Mouse (Mus musculus) left cerebral cortex, adult 18-20 months (tissue): Measurements from ENCODE around the gene Mta1. TPM values are rescaled to one million over a fixed set of nuclear protein-coding genes. Genes with fewer than 3 reads are reported as not detected.

ENCODE experiments used
- DNase-seq, 2 experiments: peaks; one replicate each; pipeline ENCODE4 v3.0.0; 2021 to 2022; ENCODE audit warnings: low spot score in 2 of 2, mixed read lengths in 1 of 2
- total RNA-seq, 2 experiments: library from RNA; stranded (reverse); gene quantifications; 2 replicates each; pipeline ENCODE4 v1.2.3; 2021

Gene Mta1
- total RNA-seq, 2 experiments from 2014 or later = 71.5 to 71.9 TPM

- no peak for DNase-seq
Observed at GRCm38 (mm10) chr12:113097040-113097439, 1.0 kb upstream of the Mta1 start.

GRCm38 (mm10) chr12:113098530-113099151 lies 563 bp downstream of the Mta1 start:
- DNase-seq = no peak

GRCm38 (mm10) chr12:113099470-113100237 lies 1.6 kb downstream of the Mta1 start:
- DNase-seq = no peak

- DNase-seq = no peak
Observed at GRCm38 (mm10) chr12:113100448-113101076, 2.5 kb downstream of the Mta1 start.

GRCm38 (mm10) chr12:113101251-113101960 lies 3.3 kb downstream of the Mta1 start:
- DNase-seq = no peak

- DNase-seq = peak; percentile 51 to 59
Observed at GRCm38 (mm10) chr12:113102461-113102860, 4.4 kb downstream of the Mta1 start.

- DNase-seq = no peak
Observed at GRCm38 (mm10) chr12:113103846-113104451, 5.9 kb downstream of the Mta1 start.

- DNase-seq = no peak
Observed at GRCm38 (mm10) chr12:113106386-113106785, 8.3 kb downstream of the Mta1 start.

GRCm38 (mm10) chr12:113107431-113108124 lies 9.5 kb downstream of the Mta1 start:
- no peak for DNase-seq

- no peak for DNase-seq
Observed at GRCm38 (mm10) chr12:113108528-113109283, 10.6 kb downstream of the Mta1 start.

- peak in 1 of 2 experiments; percentile 19 for DNase-seq
Observed at GRCm38 (mm10) chr12:113109801-113110200, 11.7 kb downstream of the Mta1 start.

- no peak for DNase-seq
Observed at GRCm38 (mm10) chr12:113114141-113114540, 16.1 kb downstream of the Mta1 start.

GRCm38 (mm10) chr12:113114856-113115538 lies 16.9 kb downstream of the Mta1 start:
- DNase-seq = no peak

- peak; percentile 86 to 90 for DNase-seq
Observed at GRCm38 (mm10) chr12:113119516-113120410, 21.7 kb downstream of the Mta1 start.

GRCm38 (mm10) chr12:113124726-113125125 lies 26.6 kb downstream of the Mta1 start:
- DNase-seq = no peak

GRCm38 (mm10) chr12:113130732-113131131 lies 32.7 kb downstream of the Mta1 start:
- no peak for DNase-seq

GRCm38 (mm10) chr12:113131601-113132000 lies 33.5 kb downstream of the Mta1 start:
- no peak for DNase-seq

- DNase-seq = no peak
Observed at GRCm38 (mm10) chr12:113132567-113132966, 34.5 kb downstream of the Mta1 start.
